Mouse (Mus musculus): ENCODE data around the gene Cyb561d2. TPM values are rescaled to one million over a fixed set of nuclear protein-coding genes. Genes with fewer than 3 reads are reported as not detected.

Cyb561d2 gene
- total RNA-seq, 1 experiment from 2014 or later: 13.7 TPM

Other genes with a start within 250 kb of the Cyb561d2 start
- 0.27 and 0.39 TPM in 2 replicates for gene Cish, start 246.2 kb downstream of the Cyb561d2 start, total RNA-seq (2017)
- gene Hemk1, start 203.8 kb downstream of the Cyb561d2 start, total RNA-seq (2017): 8.1 and 16.1 TPM in 2 replicates
- gene 6430571L13Rik, start 201.6 kb downstream of the Cyb561d2 start, total RNA-seq (2017): 0.23 and 0.44 TPM in 2 replicates
- 0.19 and 0.37 TPM in 2 replicates for gene Cacna2d2, start 142.6 kb downstream of the Cyb561d2 start, total RNA-seq (2017)
- 15.1 and 17.2 TPM in 2 replicates for gene Tmem115, start 8.2 kb downstream of the Cyb561d2 start, total RNA-seq (2017)
- gene Nprl2, start within 50 bp of the Cyb561d2 start, total RNA-seq (2017): 12.8 and 15.2 TPM in 2 replicates
- gene Zmynd10, start 5.1 kb upstream of the Cyb561d2 start, total RNA-seq (2017): not detected in 2 replicates
- 29.3 and 37.4 TPM in 2 replicates for gene Rassf1, start 9.4 kb upstream of the Cyb561d2 start, total RNA-seq (2017)
- gene Tusc2, start 21.1 kb upstream of the Cyb561d2 start, total RNA-seq (2017): 11.8 and 14.8 TPM in 2 replicates
- 6.9 and 7.2 TPM in 2 replicates for gene Hyal2, start 25.8 kb upstream of the Cyb561d2 start, total RNA-seq (2017)
- 0.53 and 1.2 TPM in 2 replicates for gene Hyal1, start 34.7 kb upstream of the Cyb561d2 start, total RNA-seq (2017)
- 13.3 TPM in 2 replicates for gene Naa80, start 36.7 kb upstream of the Cyb561d2 start, total RNA-seq (2017)
- 0.87 and 3.9 TPM in 2 replicates for gene Hyal3, start 38.6 kb upstream of the Cyb561d2 start, total RNA-seq (2017)
- 59.3 and 59.7 TPM in 2 replicates for gene Ifrd2, start 45.4 kb upstream of the Cyb561d2 start, total RNA-seq (2017)
- not detected in 2 replicates for gene Sema3b, start 67.0 kb upstream of the Cyb561d2 start, total RNA-seq (2017)
- 319 and 345 TPM in 2 replicates for gene Gnai2, start 93.2 kb upstream of the Cyb561d2 start, total RNA-seq (2017)
- not detected in 2 replicates for gene Slc38a3, start 127.3 kb upstream of the Cyb561d2 start, total RNA-seq (2017)
- not detected in 2 replicates for gene Gnat1, start 137.5 kb upstream of the Cyb561d2 start, total RNA-seq (2017)
- 0.23 TPM in 1 of 2 replicates, not detected in the other for gene Sema3f, start 168.3 kb upstream of the Cyb561d2 start, total RNA-seq (2017)
- gene Rbm5, start 228.8 kb upstream of the Cyb561d2 start, total RNA-seq (2017): 188 and 222 TPM in 2 replicates

Measured in common myeloid progenitor, adult 5-6 weeks (primary cell).